Mouse (Mus musculus) neural tube, embryonic 11.5 days (tissue): Measurements from ENCODE around the gene Socs4. TPM values are rescaled to one million over a fixed set of nuclear protein-coding genes. Genes with fewer than 3 reads are reported as not detected.

Experiments
- ATAC-seq: fragments of 200-750 bp; cut with Nextera tagmentation; 2 replicates; pipeline ENCODE4 v1.8.0; 2017; ENCODE audit warnings: moderate number of reproducible peaks, mild to moderate bottlenecking, moderate TSS enrichment, moderate library complexity; ENCODE audit not compliant: insufficient read depth, low FRiP score, low TSS enrichment
- DNase-seq: peaks from one replicate; pipeline ENCODE4 v3.0.0-alpha.2; 2015; ENCODE audit warnings: low spot score
- H3K27ac ChIP-seq: fragments of 300-500 bp; sonication (generic); 2 replicates; pipeline ENCODE4 v1.5.1; 2014; ENCODE audit warnings: low read depth, mild to moderate bottlenecking, low read length
- H3K27me3 ChIP-seq: fragments of 300-500 bp; sonication (generic); 2 replicates; pipeline ENCODE4 v1.6.1; 2014; ENCODE audit warnings: mild to moderate bottlenecking, low read length, mixed read lengths; ENCODE audit not compliant: control insufficient read depth, insufficient read depth
- H3K36me3 ChIP-seq: fragments of 300-500 bp; sonication (generic); 2 replicates; pipeline ENCODE4 v1.6.1; 2014; ENCODE audit warnings: mild to moderate bottlenecking, low read length, moderate library complexity, mixed read lengths; ENCODE audit not compliant: control insufficient read depth, insufficient read depth
- H3K4me1 ChIP-seq: fragments of 300-500 bp; sonication (generic); 2 replicates; pipeline ENCODE4 v1.6.1; 2014; ENCODE audit warnings: low read length, mixed read lengths; ENCODE audit not compliant: control insufficient read depth, insufficient read depth
- H3K4me2 ChIP-seq: fragments of 300-500 bp; sonication (generic); 2 replicates; pipeline ENCODE4 v1.6.1; 2014; ENCODE audit warnings: low read depth, mild to moderate bottlenecking, moderate library complexity
- H3K4me3 ChIP-seq: fragments of 300-500 bp; sonication (generic); 2 replicates; pipeline ENCODE4 v1.5.1; 2014; ENCODE audit warnings: low read depth, low read length
- H3K9ac ChIP-seq: fragments of 300-500 bp; sonication (generic); 2 replicates; pipeline ENCODE4 v1.6.1; 2014; ENCODE audit warnings: mild to moderate bottlenecking, low read length
- H3K9me3 ChIP-seq: fragments of 300-500 bp; sonication (generic); 2 replicates; pipeline ENCODE4 v1.6.1; 2016; ENCODE audit warnings: low read length; ENCODE audit not compliant: control insufficient read depth
- WGBS: fragments of 180-500 bp; shearing (Covaris S2); extraction: QIAGEN DNeasy Blood & Tissue Kit; methylation state at CpG from one replicate; pipeline ENCODE4 v1.1.7; 2014; 5-methylcytosine and 5-hydroxymethylcytosine counted together
- polyA plus RNA-seq: library from polyadenylated mRNA; unstranded; fragments of >200 nt; fragmentation: Nextera tagmentation; extraction: Ambion mirVana; gene quantifications from 2 replicates; pipeline ENCODE4 v1.2.1, GENCODE M21; 2014

Gene Socs4
- polyA plus RNA-seq, 1 experiment from 2014 or later = 5.0 TPM

- Histone ChIP-seq H3K27me3 (no peaks in the 10 kb centered on the region), H3K9ac (no peak overlapping the region), H3K4me3 (no peak overlapping the region), H3K4me2 (no peak overlapping the region), H3K9me3 (no peaks in the 10 kb centered on the region), H3K27ac (no peak overlapping the region), H3K4me1 (peaks cover 7% of the 10 kb centered on the region; the same call in 1 of the 2 replicates), H3K36me3 (no peaks in the 10 kb centered on the region)
- DNase-seq (no peak), ATAC-seq (no peak)
- 81% methylated on average over 2 of the region's 2 CpGs for WGBS
Measured at GRCm38 (mm10) chr14:47296232-47296631, 19.5 kb downstream of the Socs4 start.

DNA sequence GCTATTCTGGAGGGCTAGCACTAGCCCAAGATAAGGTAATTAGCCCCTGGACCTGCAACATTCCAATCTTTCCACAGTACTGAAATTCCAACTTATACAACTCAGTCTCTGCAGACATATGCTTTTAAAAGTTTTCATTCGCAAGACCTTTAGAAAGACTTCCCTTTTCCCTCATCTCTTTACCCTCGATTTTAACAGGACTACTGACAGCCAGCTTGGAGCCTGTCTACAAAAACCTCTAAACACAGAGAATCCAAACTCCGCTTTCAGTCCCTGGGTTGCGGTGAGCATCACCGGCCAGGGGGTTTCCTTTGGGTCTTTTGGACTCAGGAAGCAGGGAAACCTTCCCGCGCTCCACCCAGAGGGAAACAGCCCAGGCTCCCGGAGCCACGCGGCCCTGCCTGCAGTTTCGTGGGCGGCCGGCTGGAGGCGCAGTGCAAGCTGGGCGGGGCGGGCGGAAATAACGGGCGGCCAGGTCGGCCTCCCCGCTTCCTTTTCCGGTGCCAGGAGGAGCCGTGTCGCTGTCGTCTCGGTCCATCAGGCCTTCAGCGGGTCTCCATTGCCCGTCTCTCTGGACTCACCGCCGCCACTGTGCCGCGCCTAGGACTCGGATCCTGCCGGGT lies 21.2 kb downstream of the Socs4 start, which contains the start of gene Mapk1ip1l:
TSS of gene Mapk1ip1l (plus strand) at position 482 of the 623 bp plus-strand sequence.
- H3K36me3 ChIP-seq = no peaks in the 10 kb centered on the region
- DNase-seq (peak; percentile 94), ATAC-seq (peak; percentile 88)
- peak within 1 kb of the TSS; percentile 99 for H3K27ac ChIP-seq
- H3K4me1 ChIP-seq = peaks cover 7% of the 10 kb centered on the region; the same call in 1 of the 2 replicates
- no peaks in the 10 kb centered on the region for H3K9me3 ChIP-seq
- H3K4me3 ChIP-seq = peak within 1 kb of the TSS; percentile 82
- WGBS = 2% methylated on average over 27 of the region's 34 CpGs
- no peaks in the 10 kb centered on the region for H3K27me3 ChIP-seq
- peak within 1 kb of the TSS; percentile 97 for H3K9ac ChIP-seq
- peak within 1 kb of the TSS; percentile 55 for H3K4me2 ChIP-seq

GRCm38 (mm10) chr14:47298408-47298792 lies 21.7 kb downstream of the Socs4 start:
- Histone ChIP-seq H3K4me3 (peak overlapping the region; percentile 82), H3K27ac (peak overlapping the region; percentile 99), H3K27me3 (no peaks in the 10 kb centered on the region), H3K9ac (peak overlapping the region; percentile 97), H3K9me3 (no peaks in the 10 kb centered on the region), H3K4me2 (peak overlapping the region; percentile 55), H3K36me3 (no peaks in the 10 kb centered on the region), H3K4me1 (peaks cover 7% of the 10 kb centered on the region; the same call in 1 of the 2 replicates)
- WGBS = under 1% methylated on average over 33 of the region's 38 CpGs
- ATAC-seq = peak; percentile 79
- peak; percentile 83 for DNase-seq

- peaks cover 7% of the 10 kb centered on the region; the same call in 1 of the 2 replicates for H3K4me1 ChIP-seq
- DNase-seq (peak; percentile 74), ATAC-seq (peak; percentile 62)
- peak overlapping the region; percentile 55 for H3K4me2 ChIP-seq
- H3K27ac ChIP-seq = peak overlapping the region; percentile 99
- H3K36me3 ChIP-seq = no peaks in the 10 kb centered on the region
- H3K27me3 ChIP-seq = no peaks in the 10 kb centered on the region
- WGBS = 0% methylated on average over 15 of the region's 15 CpGs
- H3K4me3 ChIP-seq = peak overlapping the region; percentile 82
- H3K9me3 ChIP-seq = no peaks in the 10 kb centered on the region
- peak overlapping the region; percentile 97 for H3K9ac ChIP-seq
Measured at GRCm38 (mm10) chr14:47298819-47299261, 22.1 kb downstream of the Socs4 start.

GRCm38 (mm10) chr14:47302885-47303680 lies 26.4 kb downstream of the Socs4 start:
- Histone ChIP-seq H3K27me3 (no peaks in the 10 kb centered on the region), H3K27ac (no peak overlapping the region), H3K4me2 (no peak overlapping the region), H3K9me3 (no peaks in the 10 kb centered on the region), H3K36me3 (no peaks in the 10 kb centered on the region), H3K9ac (no peak overlapping the region), H3K4me1 (peaks cover 7% of the 10 kb centered on the region; the same call in 1 of the 2 replicates), H3K4me3 (no peak overlapping the region)
- WGBS = 88% methylated on average over 14 of the region's 14 CpGs
- ATAC-seq (no peak), DNase-seq (no peak)

GRCm38 (mm10) chr14:47304814-47305405 lies 28.2 kb downstream of the Socs4 start:
- Histone ChIP-seq H3K27me3 (no peaks in the 10 kb centered on the region), H3K9ac (no peak overlapping the region), H3K9me3 (no peaks in the 10 kb centered on the region), H3K36me3 (no peaks in the 10 kb centered on the region), H3K4me3 (no peak overlapping the region), H3K27ac (no peak overlapping the region), H3K4me1 (peaks cover 3% of the 10 kb centered on the region; the same call in 1 of the 2 replicates), H3K4me2 (no peak overlapping the region)
- ATAC-seq (no peak), DNase-seq (no peak)
- WGBS = 90% methylated on average over 6 of the region's 6 CpGs

GRCm38 (mm10) chr14:47305933-47306332 lies 29.2 kb downstream of the Socs4 start:
- H3K27me3 ChIP-seq = no peaks in the 10 kb centered on the region
- H3K27ac ChIP-seq = no peak overlapping the region
- WGBS = 91% methylated on average over 4 of the region's 4 CpGs
- H3K9ac ChIP-seq = no peak overlapping the region
- H3K4me2 ChIP-seq = no peak overlapping the region
- DNase-seq (no peak), ATAC-seq (no peak)
- no peak overlapping the region for H3K4me3 ChIP-seq
- H3K9me3 ChIP-seq = no peaks in the 10 kb centered on the region
- H3K4me1 ChIP-seq = no peaks in the 10 kb centered on the region
- H3K36me3 ChIP-seq = peaks cover 7% of the 10 kb centered on the region

DNA sequence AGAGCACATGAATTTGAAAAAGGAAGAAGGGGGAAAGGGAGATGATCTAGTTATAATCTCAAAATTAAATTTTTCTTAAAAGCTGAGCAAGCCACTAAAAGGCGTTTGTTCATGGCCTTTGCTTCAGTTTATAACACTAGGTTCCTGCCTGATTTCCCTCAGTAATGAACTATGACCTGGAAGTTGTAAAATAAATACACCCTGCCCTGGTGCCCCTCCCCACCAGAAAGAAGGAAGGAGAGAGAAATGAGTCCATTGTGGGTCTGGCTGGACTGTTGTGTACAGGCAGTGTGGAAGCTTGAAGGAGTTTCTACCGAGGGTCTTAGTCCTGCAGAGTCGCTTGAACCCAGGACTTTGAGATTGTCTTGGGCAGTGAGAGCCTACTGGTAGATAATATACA lies 30.9 kb downstream of the Socs4 start:
- Histone ChIP-seq H3K4me3 (no peak overlapping the region), H3K4me1 (no peaks in the 10 kb centered on the region), H3K9ac (no peak overlapping the region), H3K9me3 (no peaks in the 10 kb centered on the region), H3K4me2 (no peak overlapping the region), H3K27me3 (no peaks in the 10 kb centered on the region), H3K27ac (no peak overlapping the region), H3K36me3 (peaks cover 13% of the 10 kb centered on the region)
- 79% methylated on average over 3 of the region's 3 CpGs for WGBS
- no peak for ATAC-seq
- no peak for DNase-seq
